Mouse (Mus musculus) splenic B cell, adult 2 months (primary cell): ENCODE data around the gene Ercc4.

Source experiments
- DNase-seq: peaks from one replicate; pipeline ENCODE4 v3.0.0-alpha.2; 2011; ENCODE audit warnings: low read depth, low spot score
- H3K27me3 ChIP-seq: 2 replicates; pipeline ENCODE4 v1.6.1; 2012; ENCODE audit warnings: mild to moderate bottlenecking, low read length, moderate library complexity, mixed read lengths; ENCODE audit not compliant: control insufficient read depth, poor library complexity, insufficient read depth, severe bottlenecking
- H3K36me3 ChIP-seq: 2 replicates; pipeline ENCODE4 v1.6.1; 2012; ENCODE audit warnings: mild to moderate bottlenecking, low read length, moderate library complexity, mixed read lengths; ENCODE audit not compliant: control insufficient read depth, poor library complexity, insufficient read depth, severe bottlenecking

Ercc4 gene

DNA sequence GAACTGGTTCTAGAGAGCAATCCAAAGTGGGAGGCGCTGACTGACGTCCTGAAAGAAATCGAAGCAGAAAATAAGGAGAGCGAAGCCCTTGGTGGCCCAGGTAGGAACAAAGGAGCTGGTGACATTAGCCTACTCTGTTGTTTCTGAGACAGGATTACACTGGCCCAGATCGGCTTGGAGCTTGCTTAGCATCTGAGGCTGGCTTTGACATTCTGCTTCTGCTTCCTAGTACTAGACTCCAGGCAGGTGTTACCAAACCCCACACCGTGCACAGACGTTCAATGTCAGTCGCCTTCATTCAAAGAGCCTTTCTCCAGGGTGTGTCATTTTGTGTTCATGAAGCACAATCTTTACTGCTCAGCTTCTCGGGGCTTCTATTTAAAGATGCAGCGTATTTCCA is 18.1 kb downstream of the Ercc4 start:
- H3K36me3 ChIP-seq = peaks cover 25% of the 10 kb centered on the region
- H3K27me3 ChIP-seq = no peaks in the 10 kb centered on the region
- DNase-seq = no peak

- Histone ChIP-seq H3K36me3 (peaks cover 18% of the 10 kb centered on the region), H3K27me3 (no peaks in the 10 kb centered on the region)
- peak; percentile 36 for DNase-seq
Measured at GRCm38 (mm10) chr16:13130412-13130811, 20.9 kb downstream of the Ercc4 start.

GRCm38 (mm10) chr16:13141220-13141619 is 31.7 kb downstream of the Ercc4 start:
- Histone ChIP-seq H3K36me3 (peaks cover 2% of the 10 kb centered on the region; the same call in 1 of the 2 replicates), H3K27me3 (no peaks in the 10 kb centered on the region)
- no peak for DNase-seq

DNA sequence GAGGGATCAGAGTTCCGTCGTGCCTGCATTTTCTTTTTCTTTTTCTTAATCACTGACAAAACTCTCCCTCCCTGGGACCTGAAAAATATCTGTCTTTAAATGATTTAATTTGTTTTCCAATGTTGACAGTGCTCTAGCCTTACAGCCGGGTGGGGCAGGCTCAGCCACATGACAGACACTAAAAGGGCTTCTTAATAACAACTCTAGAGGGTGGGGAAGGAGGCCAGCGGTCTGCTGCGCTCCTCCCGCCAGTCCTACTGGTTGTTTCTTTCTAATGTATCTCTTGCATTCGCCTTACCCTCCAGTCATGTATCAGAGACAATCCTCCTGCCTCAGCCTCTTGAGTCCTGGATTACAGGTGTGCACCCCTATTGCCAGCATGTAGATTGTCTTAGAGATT is 34.4 kb downstream of the Ercc4 start:
- Histone ChIP-seq H3K27me3 (no peaks in the 10 kb centered on the region), H3K36me3 (peaks cover 9% of the 10 kb centered on the region)
- DNase-seq = no peak

- H3K36me3 ChIP-seq = peaks cover 9% of the 10 kb centered on the region
- no peak for DNase-seq
- H3K27me3 ChIP-seq = no peaks in the 10 kb centered on the region
Measured at GRCm38 (mm10) chr16:13144682-13145410, 35.4 kb downstream of the Ercc4 start.

DNA sequence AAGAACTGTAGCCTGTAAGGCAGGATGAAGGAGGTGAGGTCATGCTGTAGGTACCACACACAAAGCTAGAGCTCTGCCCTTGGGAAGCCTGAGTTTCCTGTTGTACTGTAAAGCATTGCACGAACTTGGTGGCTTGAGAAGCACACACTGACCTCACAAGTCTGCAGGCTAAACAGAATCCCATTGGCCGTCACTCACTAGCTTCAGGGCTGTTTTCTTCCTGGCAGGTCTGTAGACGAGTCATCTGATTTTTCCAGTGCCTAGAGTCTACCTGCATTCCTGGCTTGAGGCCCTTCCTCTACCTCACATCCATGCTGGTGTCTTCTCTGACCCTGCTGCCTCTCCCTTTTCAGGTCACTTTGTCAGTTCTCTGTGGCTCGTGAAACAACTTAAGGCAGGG is 36.7 kb downstream of the Ercc4 start:
- no peak for DNase-seq
- Histone ChIP-seq H3K27me3 (no peaks in the 10 kb centered on the region), H3K36me3 (peaks cover 9% of the 10 kb centered on the region)

DNA sequence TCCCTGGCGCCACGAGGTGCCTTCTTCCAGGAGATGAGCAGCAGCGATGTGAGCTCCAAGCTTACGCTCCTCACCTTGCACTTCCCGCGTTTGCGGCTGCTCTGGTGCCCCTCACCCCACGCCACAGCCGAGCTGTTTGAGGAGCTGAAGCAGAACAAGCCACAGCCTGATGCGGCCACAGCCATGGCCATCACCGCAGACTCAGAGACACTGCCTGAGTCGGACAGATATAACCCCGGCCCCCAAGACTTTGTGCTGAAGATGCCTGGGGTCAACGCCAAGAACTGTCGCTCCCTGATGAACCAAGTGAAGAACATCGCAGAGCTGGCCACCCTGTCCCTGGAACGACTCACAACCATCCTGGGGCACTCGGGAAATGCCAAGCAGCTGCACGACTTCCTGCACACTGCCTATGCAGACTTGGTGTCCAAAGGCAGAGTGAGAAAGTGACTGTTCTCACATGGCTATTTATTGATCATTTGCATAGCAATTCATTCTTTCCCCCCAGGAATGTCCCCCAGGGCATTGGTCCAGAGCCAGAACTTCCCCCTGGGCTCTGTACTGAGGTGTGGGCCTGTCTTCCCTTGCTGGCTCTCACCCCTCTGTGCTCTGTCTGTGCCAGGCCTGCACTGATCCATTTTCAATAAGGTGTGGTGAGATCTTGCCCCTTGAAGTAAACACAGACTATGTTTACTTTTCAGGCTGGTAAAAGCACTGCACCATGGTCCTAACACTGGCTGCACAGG is 38.5 kb downstream of the Ercc4 start:
- no peak for DNase-seq
- H3K27me3 ChIP-seq = no peaks in the 10 kb centered on the region
- peaks cover 9% of the 10 kb centered on the region for H3K36me3 ChIP-seq

- Histone ChIP-seq H3K27me3 (no peaks in the 10 kb centered on the region), H3K36me3 (peaks cover 9% of the 10 kb centered on the region)
- DNase-seq = no peak
Measured at GRCm38 (mm10) chr16:13149950-13150349, 40.5 kb downstream of the Ercc4 start.

DNA sequence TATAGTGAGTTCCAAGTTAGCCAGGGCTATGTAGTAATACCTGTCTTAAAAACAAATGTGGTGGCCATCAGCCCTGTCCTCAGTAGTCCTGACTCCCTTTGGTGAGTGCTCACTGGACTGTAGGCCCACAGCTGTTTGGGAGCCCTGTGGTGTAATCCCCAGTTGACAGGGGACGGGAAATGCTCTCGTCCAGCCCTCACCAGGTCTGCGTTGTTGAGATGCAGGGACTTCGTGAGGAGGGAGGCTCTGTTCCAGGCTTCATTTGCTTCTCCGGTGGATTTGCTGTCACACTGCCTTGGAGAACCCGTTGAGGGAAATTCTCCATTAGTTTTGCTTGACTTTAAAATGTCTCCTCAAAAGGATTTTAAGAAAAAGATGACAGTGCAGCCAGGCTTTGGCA is 41.3 kb downstream of the Ercc4 start:
- DNase-seq = no peak
- H3K27me3 ChIP-seq = no peaks in the 10 kb centered on the region
- peaks cover 9% of the 10 kb centered on the region for H3K36me3 ChIP-seq

- H3K27me3 ChIP-seq = no peaks in the 10 kb centered on the region
- DNase-seq = no peak
- peaks cover 9% of the 10 kb centered on the region for H3K36me3 ChIP-seq
Measured at GRCm38 (mm10) chr16:13152475-13152874, 43.0 kb downstream of the Ercc4 start.

DNA sequence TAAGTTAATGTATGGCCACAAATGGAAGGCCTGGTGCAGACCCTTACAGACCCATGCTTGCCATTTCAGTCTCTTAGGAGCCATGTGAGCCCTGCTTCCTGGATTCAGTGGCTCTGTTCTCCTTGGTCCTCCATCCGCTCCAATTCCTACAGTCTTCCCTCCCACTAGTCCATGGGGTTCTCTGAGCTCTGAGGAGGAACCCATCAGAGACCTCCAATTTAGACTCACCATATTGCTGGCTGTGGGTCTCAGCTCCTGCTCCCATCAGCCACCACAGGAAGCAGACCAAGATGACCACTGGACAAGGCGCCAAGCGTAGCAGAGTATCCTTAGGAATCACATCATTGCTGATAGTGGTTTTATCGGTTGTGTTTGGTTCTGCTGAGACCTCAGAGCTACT is 43.7 kb downstream of the Ercc4 start:
- Histone ChIP-seq H3K36me3 (peaks cover 3% of the 10 kb centered on the region), H3K27me3 (no peaks in the 10 kb centered on the region)
- no peak for DNase-seq

- no peaks in the 10 kb centered on the region for H3K27me3 ChIP-seq
- peaks cover 2% of the 10 kb centered on the region; the same call in 1 of the 2 replicates for H3K36me3 ChIP-seq
- no peak for DNase-seq
Measured at GRCm38 (mm10) chr16:13154352-13154751, 44.9 kb downstream of the Ercc4 start.

- no peaks in the 10 kb centered on the region; the same call in 1 of the 2 replicates for H3K36me3 ChIP-seq
- DNase-seq = no peak
- no peaks in the 10 kb centered on the region for H3K27me3 ChIP-seq
Measured at GRCm38 (mm10) chr16:13157314-13157713, 47.8 kb downstream of the Ercc4 start.

- Histone ChIP-seq H3K36me3 (no peaks in the 10 kb centered on the region; the same call in 1 of the 2 replicates), H3K27me3 (no peaks in the 10 kb centered on the region)
- peak; percentile 14 for DNase-seq
Measured at GRCm38 (mm10) chr16:13158153-13158670, 48.7 kb downstream of the Ercc4 start.
